Mouse (Mus musculus): ENCODE results near the gene Kansl1. TPM values are rescaled to one million over a fixed set of nuclear protein-coding genes. Genes with fewer than 3 reads are reported as not detected.

Gene Kansl1
- polyA plus RNA-seq, 1 experiment = 129 TPM

- TF ChIP-seq POLR2A (IDR thresholded peaks at IDR 0.05; ENCODE audit: borderline replicate concordance, extremely low read depth, insufficient read depth, insufficient read length, poor library complexity, severe bottlenecking) (no peak), CTCF (IDR thresholded peaks at IDR 0.05; ENCODE audit: borderline replicate concordance, extremely low read depth, insufficient read depth, insufficient read length) (no peak)
- no peak for DNase-seq (ENCODE audit: low read depth)
These were observed 165.3 kb downstream of the Kansl1 start for GRCm38 (mm10) chr11:104303088-104303960.

GRCm38 (mm10) chr11:104302628-104303027 lies 166.0 kb downstream of the Kansl1 start:
- peak; percentile 49 for DNase-seq (ENCODE audit: low read depth)

GRCm38 (mm10) chr11:104297671-104298070 lies 171.0 kb downstream of the Kansl1 start:
- DNase-seq (ENCODE audit: low read depth) = no peak
- TF ChIP-seq CTCF (IDR thresholded peaks at IDR 0.05; ENCODE audit: borderline replicate concordance, extremely low read depth, insufficient read depth, insufficient read length) (no peak), POLR2A (IDR thresholded peaks at IDR 0.05; ENCODE audit: borderline replicate concordance, extremely low read depth, insufficient read depth, insufficient read length, poor library complexity, severe bottlenecking) (no peak)

More at GRCm38 (mm10) chr11:104302628-104303027, 166.0 kb downstream of the Kansl1 start:
- no peak for TF ChIP-seq CTCF (IDR thresholded peaks at IDR 0.05; ENCODE audit: borderline replicate concordance, extremely low read depth, insufficient read depth, insufficient read length)
- TF ChIP-seq POLR2A (IDR thresholded peaks at IDR 0.05; ENCODE audit: borderline replicate concordance, extremely low read depth, insufficient read depth, insufficient read length, poor library complexity, severe bottlenecking) = no peak

- no peak for DNase-seq (ENCODE audit: low read depth)
- TF ChIP-seq POLR2A (IDR thresholded peaks at IDR 0.05; ENCODE audit: borderline replicate concordance, extremely low read depth, insufficient read depth, insufficient read length, poor library complexity, severe bottlenecking) = no peak
- TF ChIP-seq CTCF (IDR thresholded peaks at IDR 0.05; ENCODE audit: borderline replicate concordance, extremely low read depth, insufficient read depth, insufficient read length) = no peak
These were observed 173.0 kb downstream of the Kansl1 start for GRCm38 (mm10) chr11:104295656-104296055.

- DNase-seq (ENCODE audit: low read depth) = no peak
- TF ChIP-seq POLR2A (IDR thresholded peaks at IDR 0.05; ENCODE audit: borderline replicate concordance, extremely low read depth, insufficient read depth, insufficient read length, poor library complexity, severe bottlenecking) (no peak), CTCF (IDR thresholded peaks at IDR 0.05; ENCODE audit: borderline replicate concordance, extremely low read depth, insufficient read depth, insufficient read length) (no peak)
These were observed 173.5 kb downstream of the Kansl1 start for GRCm38 (mm10) chr11:104295145-104295544.

- DNase-seq (ENCODE audit: low read depth) = no peak
- TF ChIP-seq POLR2A (IDR thresholded peaks at IDR 0.05; ENCODE audit: borderline replicate concordance, extremely low read depth, insufficient read depth, insufficient read length, poor library complexity, severe bottlenecking) (no peak), CTCF (IDR thresholded peaks at IDR 0.05; ENCODE audit: borderline replicate concordance, extremely low read depth, insufficient read depth, insufficient read length) (no peak)
These were observed 175.4 kb downstream of the Kansl1 start for GRCm38 (mm10) chr11:104293241-104293640.

- no peak for TF ChIP-seq POLR2A (IDR thresholded peaks at IDR 0.05; ENCODE audit: borderline replicate concordance, extremely low read depth, insufficient read depth, insufficient read length, poor library complexity, severe bottlenecking)
- TF ChIP-seq CTCF (IDR thresholded peaks at IDR 0.05; ENCODE audit: borderline replicate concordance, extremely low read depth, insufficient read depth, insufficient read length) = no peak
- DNase-seq (ENCODE audit: low read depth) = no peak
These were observed 176.0 kb downstream of the Kansl1 start for GRCm38 (mm10) chr11:104292443-104293220.

- DNase-seq (ENCODE audit: low read depth) = peak; percentile 70
- TF ChIP-seq POLR2A (IDR thresholded peaks at IDR 0.05; ENCODE audit: borderline replicate concordance, extremely low read depth, insufficient read depth, insufficient read length, poor library complexity, severe bottlenecking) = no peak
- TF ChIP-seq CTCF (IDR thresholded peaks at IDR 0.05; ENCODE audit: borderline replicate concordance, extremely low read depth, insufficient read depth, insufficient read length) = peak; percentile 82
These were observed 179.2 kb downstream of the Kansl1 start for GRCm38 (mm10) chr11:104289199-104290031.

- peak; percentile 18 for DNase-seq (ENCODE audit: low read depth)
- no peak for TF ChIP-seq CTCF (IDR thresholded peaks at IDR 0.05; ENCODE audit: borderline replicate concordance, extremely low read depth, insufficient read depth, insufficient read length)
These were observed 179.8 kb downstream of the Kansl1 start for GRCm38 (mm10) chr11:104288835-104289198.

GRCm38 (mm10) chr11:104287113-104287512 lies 181.5 kb downstream of the Kansl1 start:
- no peak for DNase-seq (ENCODE audit: low read depth)
- TF ChIP-seq POLR2A (IDR thresholded peaks at IDR 0.05; ENCODE audit: borderline replicate concordance, extremely low read depth, insufficient read depth, insufficient read length, poor library complexity, severe bottlenecking) (no peak), CTCF (IDR thresholded peaks at IDR 0.05; ENCODE audit: borderline replicate concordance, extremely low read depth, insufficient read depth, insufficient read length) (no peak)

Other genes with a start within 250 kb of the Kansl1 start
- gene Mapt, start 237.5 kb downstream of the Kansl1 start, polyA plus RNA-seq (2012; rRNA removed) = 305 and 557 TPM in 2 replicates
- 26.8 and 34.2 TPM in 2 replicates for gene Cdc27, start 81.8 kb upstream of the Kansl1 start, polyA plus RNA-seq (2012; rRNA removed)
- gene Myl4, start 81.8 kb upstream of the Kansl1 start, polyA plus RNA-seq (2012; rRNA removed) = 3.4 and 5.0 TPM in 2 replicates
- 0.64 and 1.9 TPM in 2 replicates for gene Itgb3, start 139.1 kb upstream of the Kansl1 start, polyA plus RNA-seq (2012; rRNA removed)
- under 0.01 and 0.10 TPM in 2 replicates for gene Gm11639, start 216.8 kb upstream of the Kansl1 start, polyA plus RNA-seq (2012; rRNA removed)

All from brain, embryonic 14.5 days (tissue).